Mouse (Mus musculus) limb, embryonic 14.5 days (tissue): ENCODE measurements at regions not wholly inside any gene's neighbourhood (a gene's known extent, or its start where the extent isn't known, plus 50 kb on each side); places are given as distances from the start of the nearest gene placed in this dataset.

Experiments
- ATAC-seq: fragments of 200-750 bp; cut with Nextera tagmentation; 2 replicates; pipeline ENCODE4 v1.8.0; 2017; ENCODE audit warnings: low read depth, moderate number of reproducible peaks, moderate TSS enrichment; ENCODE audit not compliant: low FRiP score
- DNase-seq: peaks from one replicate; pipeline ENCODE4 v3.0.0-alpha.2; 2015; ENCODE audit warnings: low spot score
- H3K27ac ChIP-seq: fragments of 300-500 bp; sonication (generic); replicated peaks from 2 replicates; pipeline ENCODE4 v1.5.1; 2014; ENCODE audit warnings: low read depth, mild to moderate bottlenecking, low read length, moderate library complexity, mixed read lengths
- H3K27me3 ChIP-seq: fragments of 300-500 bp; sonication (generic); 2 replicates; pipeline ENCODE4 v1.6.1; 2014; ENCODE audit warnings: low read length, mixed read lengths; ENCODE audit not compliant: control insufficient read depth, insufficient read depth
- H3K36me3 ChIP-seq: fragments of 300-500 bp; sonication (generic); 2 replicates; pipeline ENCODE4 v1.6.1; 2014; ENCODE audit warnings: mild to moderate bottlenecking, low read length, moderate library complexity, mixed read lengths; ENCODE audit not compliant: control insufficient read depth, insufficient read depth
- H3K4me1 ChIP-seq: fragments of 300-500 bp; sonication (generic); 2 replicates; pipeline ENCODE4 v1.6.1; 2014; ENCODE audit warnings: antibody characterized with exemption, low read length, mixed read lengths; ENCODE audit not compliant: control insufficient read depth, insufficient read depth
- H3K4me2 ChIP-seq: fragments of 300-500 bp; sonication (generic); replicated peaks from 2 replicates; pipeline ENCODE4 v1.6.1; 2014; ENCODE audit warnings: low read depth, mild to moderate bottlenecking, low read length, moderate library complexity; ENCODE audit not compliant: severe bottlenecking
- H3K4me3 ChIP-seq: fragments of 300-500 bp; sonication (generic); replicated peaks from 2 replicates; pipeline ENCODE4 v1.5.1; 2014; ENCODE audit warnings: low read length
- H3K9ac ChIP-seq: fragments of 300-500 bp; sonication (generic); 2 replicates; pipeline ENCODE4 v1.6.1; 2014; ENCODE audit warnings: mild to moderate bottlenecking, low read depth, low read length, moderate library complexity; ENCODE audit not compliant: severe bottlenecking
- H3K9me3 ChIP-seq: fragments of 300-500 bp; sonication (generic); 2 replicates; pipeline ENCODE4 v1.6.1; 2016; ENCODE audit warnings: low read length; ENCODE audit not compliant: control insufficient read depth
- POLR2A ChIP-seq: fragments of 200-500 bp; IDR thresholded peaks from 2 replicates; pipeline ENCODE4 v1.8.0; 2012; ENCODE audit warnings: inconsistent platforms, mild to moderate bottlenecking, moderate library complexity, borderline replicate concordance; ENCODE audit not compliant: insufficient read depth, insufficient read length; ENCODE audit errors: extremely low read depth
- WGBS: fragments of 180-500 bp; shearing (Covaris S2); extraction: QIAGEN DNeasy Blood & Tissue Kit; methylation state at CpG from one replicate; pipeline ENCODE4 v1.1.7; 2014; 5-methylcytosine and 5-hydroxymethylcytosine counted together

DNA sequence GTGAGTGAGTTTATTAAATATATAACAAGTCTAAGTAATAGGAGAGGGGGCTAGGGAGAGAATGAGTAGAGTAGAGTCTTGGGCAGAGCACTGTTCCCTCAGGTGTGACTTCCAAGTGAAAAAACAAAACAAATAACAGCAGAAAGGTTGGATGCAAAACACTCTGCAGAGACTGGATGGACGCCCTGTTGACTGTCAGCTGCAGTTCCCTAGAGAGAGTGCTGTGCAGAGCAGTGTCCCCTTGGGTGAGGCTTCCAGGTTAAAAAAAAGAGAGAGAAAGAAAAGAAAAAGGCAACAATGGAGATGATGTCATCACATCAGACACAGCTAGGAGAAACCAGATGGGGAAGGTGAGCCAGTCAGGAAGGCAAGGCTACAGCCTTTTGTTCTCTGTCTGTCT is 137.6 kb upstream of the Hmgn3 start:
- H3K27ac ChIP-seq = no peak overlapping the region; the same call in 1 of the 2 replicates
- ATAC-seq (peak; percentile 26; the same call in 1 of the 2 replicates), DNase-seq (no peak)
- no peaks in the 10 kb centered on the region for H3K27me3 ChIP-seq
- no peak overlapping the region for H3K4me2 ChIP-seq
- H3K4me1 ChIP-seq = peaks cover 2% of the 10 kb centered on the region
- no peaks in the 10 kb centered on the region for H3K36me3 ChIP-seq
- no peaks in the 10 kb centered on the region for H3K9me3 ChIP-seq
- no peak for TF ChIP-seq POLR2A
- H3K9ac ChIP-seq = no peak overlapping the region
- H3K4me3 ChIP-seq = no peak overlapping the region
- 53% methylated on average over 1 of the region's 1 CpGs for WGBS

DNA sequence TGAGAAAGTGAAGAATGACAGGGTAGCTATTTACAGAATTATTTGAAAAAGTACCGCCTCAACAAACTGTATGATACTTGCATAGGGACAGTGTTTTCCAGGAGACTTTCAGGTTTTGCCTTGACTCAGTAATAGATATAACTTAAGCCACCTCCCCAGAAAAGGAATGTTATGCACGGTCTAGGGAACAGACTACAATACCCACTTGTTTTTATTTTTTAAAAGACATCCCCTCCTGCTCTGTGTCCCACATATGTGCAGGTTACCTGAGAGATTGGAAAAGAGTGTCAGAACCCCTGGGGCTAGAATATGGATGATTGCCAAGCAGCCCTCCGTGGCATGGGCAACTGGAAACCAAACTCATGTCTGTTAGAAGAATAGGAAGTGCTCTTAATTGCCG is 137.2 kb upstream of the Hmgn3 start:
- Histone ChIP-seq H3K9ac (no peak overlapping the region), H3K9me3 (no peaks in the 10 kb centered on the region), H3K27ac (peak overlapping the region; percentile 34), H3K4me1 (peaks cover 2% of the 10 kb centered on the region), H3K4me3 (no peak overlapping the region), H3K4me2 (no peak overlapping the region), H3K27me3 (no peaks in the 10 kb centered on the region), H3K36me3 (no peaks in the 10 kb centered on the region)
- no peak for TF ChIP-seq POLR2A
- ATAC-seq (peak; percentile 37), DNase-seq (no peak)
- 32% methylated on average over 4 of the region's 4 CpGs for WGBS

DNA sequence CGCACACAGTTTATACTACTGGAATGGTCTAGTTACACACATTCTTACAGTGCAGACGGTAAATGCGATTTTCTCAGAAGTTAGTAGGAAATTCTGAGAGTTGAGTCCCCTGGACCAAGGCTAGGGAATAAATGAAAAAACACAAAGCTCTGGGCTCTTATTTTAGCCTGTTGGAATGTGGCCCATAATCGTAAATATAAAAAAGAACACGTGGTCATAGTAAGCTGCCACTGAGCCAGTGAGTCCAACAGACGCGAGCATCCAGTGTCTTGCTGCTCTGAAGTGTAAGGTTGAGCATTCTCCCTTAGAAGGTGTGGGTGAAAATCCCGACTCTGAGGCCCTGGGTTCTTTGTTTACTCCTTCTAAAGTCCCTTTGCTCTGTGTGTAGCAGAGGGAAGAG is 136.8 kb upstream of the Hmgn3 start:
- no peak for TF ChIP-seq POLR2A
- 22% methylated on average over 8 of the region's 8 CpGs for WGBS
- no peak overlapping the region for H3K4me2 ChIP-seq
- ATAC-seq = peak; percentile 80
- peak; percentile 52 for DNase-seq
- H3K4me3 ChIP-seq = no peak overlapping the region
- no peaks in the 10 kb centered on the region for H3K36me3 ChIP-seq
- H3K27me3 ChIP-seq = no peaks in the 10 kb centered on the region
- H3K27ac ChIP-seq = peak overlapping the region; percentile 49
- H3K9ac ChIP-seq = no peak overlapping the region
- H3K9me3 ChIP-seq = no peaks in the 10 kb centered on the region
- peaks cover 2% of the 10 kb centered on the region for H3K4me1 ChIP-seq

DNA sequence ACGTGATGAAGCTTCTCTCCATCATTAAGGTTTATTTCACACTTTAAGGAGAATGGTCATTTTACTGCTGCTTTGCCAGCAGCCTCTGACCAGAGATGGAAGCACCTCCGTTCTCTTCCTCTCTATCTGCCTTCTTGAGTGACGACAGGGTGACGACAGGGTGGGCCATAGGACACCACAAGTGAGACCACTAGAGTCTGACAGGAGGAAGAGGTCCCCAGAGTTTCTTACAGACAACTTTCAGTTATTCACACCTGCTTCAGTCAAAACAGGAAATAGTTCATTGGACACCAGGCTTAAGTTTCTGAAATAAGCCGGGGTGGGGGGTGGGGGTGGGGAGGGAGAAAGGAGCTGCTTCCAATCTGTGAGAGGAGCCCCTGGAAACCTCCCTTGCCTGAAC is 131.3 kb upstream of the Hmgn3 start:
- DNase-seq = no peak
- Histone ChIP-seq H3K4me2 (no peak overlapping the region), H3K4me3 (no peak overlapping the region), H3K27ac (no peak overlapping the region), H3K9ac (no peak overlapping the region), H3K9me3 (no peaks in the 10 kb centered on the region), H3K27me3 (no peaks in the 10 kb centered on the region), H3K36me3 (no peaks in the 10 kb centered on the region), H3K4me1 (peaks cover 6% of the 10 kb centered on the region; the same call in 1 of the 2 replicates)
- no peak for TF ChIP-seq POLR2A
- 49% methylated on average over 5 of the region's 5 CpGs for WGBS
- ATAC-seq = 0 out of 2 replicates have a peak, but pooled peaks have one; percentile 37

DNA sequence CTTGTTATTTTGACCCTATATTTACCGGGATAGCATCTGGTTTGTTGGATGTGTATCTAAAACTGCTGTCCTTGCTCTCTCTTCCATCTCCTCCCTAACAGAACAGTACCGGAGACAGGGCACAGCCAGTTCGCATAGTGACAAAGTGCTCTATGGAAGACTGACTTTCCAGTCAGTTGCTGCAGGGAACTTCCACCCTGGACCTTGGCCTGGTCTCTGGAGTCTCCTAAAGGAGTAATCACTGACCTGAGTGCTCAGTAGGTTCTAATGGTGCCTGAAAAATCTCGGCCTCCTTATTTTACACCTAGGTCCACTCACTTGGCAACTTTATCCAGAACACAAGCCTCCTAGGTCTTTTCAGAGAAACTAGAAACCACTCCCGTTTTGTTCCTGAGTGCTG is 130.9 kb upstream of the Hmgn3 start:
- DNase-seq (no peak), ATAC-seq (no peak)
- H3K4me2 ChIP-seq = no peak overlapping the region
- no peak overlapping the region for H3K9ac ChIP-seq
- WGBS = 66% methylated on average over 5 of the region's 5 CpGs
- TF ChIP-seq POLR2A = no peak
- no peaks in the 10 kb centered on the region for H3K36me3 ChIP-seq
- H3K9me3 ChIP-seq = no peaks in the 10 kb centered on the region
- no peaks in the 10 kb centered on the region for H3K27me3 ChIP-seq
- H3K4me1 ChIP-seq = 0 out of 2 replicates have a peak, but pooled peaks cover 6% of the 10 kb centered on the region
- no peak overlapping the region for H3K4me3 ChIP-seq
- H3K27ac ChIP-seq = no peak overlapping the region

DNA sequence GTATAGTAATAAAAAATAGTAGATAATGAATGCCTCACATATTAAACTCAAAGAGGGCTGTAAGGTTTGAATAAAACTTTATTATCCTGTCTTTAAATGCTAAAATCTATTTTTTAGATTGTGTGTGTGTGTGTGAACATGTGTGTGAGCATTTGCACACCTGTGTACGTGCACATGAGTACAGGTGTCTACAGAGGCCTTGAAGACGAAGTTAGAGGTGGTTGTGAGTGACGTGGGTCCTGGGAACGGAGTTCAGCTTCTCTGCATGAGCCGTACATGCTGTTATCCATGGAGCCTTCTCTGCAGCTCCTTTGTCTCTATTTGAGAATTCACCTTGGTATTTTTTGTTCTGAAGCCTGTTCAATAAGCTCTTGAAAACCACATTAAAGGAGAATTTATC is 129.8 kb upstream of the Hmgn3 start:
- Histone ChIP-seq H3K4me1 (0 out of 2 replicates have a peak, but pooled peaks cover 6% of the 10 kb centered on the region), H3K36me3 (no peaks in the 10 kb centered on the region), H3K9me3 (no peaks in the 10 kb centered on the region), H3K9ac (no peak overlapping the region), H3K27me3 (no peaks in the 10 kb centered on the region), H3K4me2 (no peak overlapping the region), H3K4me3 (no peak overlapping the region), H3K27ac (no peak overlapping the region)
- DNase-seq (no peak), ATAC-seq (no peak)
- WGBS = 90% methylated on average over 5 of the region's 5 CpGs
- TF ChIP-seq POLR2A = no peak
